Mouse (Mus musculus) CH12.LX (cell line): ENCODE data around the gene Gpr176. TPM values are rescaled to one million over a fixed set of nuclear protein-coding genes. Genes with fewer than 3 reads are reported as not detected.

Experiments
- DNase-seq: peaks from one replicate; pipeline ENCODE4 v3.0.0-alpha.2; 2013; ENCODE audit errors: extremely low read depth
- H3K27ac ChIP-seq: 2 replicates; pipeline ENCODE4 v1.5.1; 2012; ENCODE audit warnings: low read depth, mild to moderate bottlenecking, control low read depth, moderate library complexity; ENCODE audit not compliant: insufficient read depth
- H3K27me3 ChIP-seq: replicated peaks from 2 replicates; pipeline ENCODE3; 2012; ENCODE audit warnings: inconsistent platforms
- H3K36me3 ChIP-seq, 2 experiments: replicated peaks in 1 of 2; 2 replicates each; pipeline versions ENCODE3 to v1.6.1; 2012; ENCODE audit warnings: inconsistent platforms in 1 of 2, low read length in 1 of 2, mild to moderate bottlenecking in 1 of 2, mixed read lengths in 1 of 2, moderate library complexity in 1 of 2; ENCODE audit not compliant: control insufficient read depth in 1 of 2, insufficient read depth in 1 of 2
- H3K4me1 ChIP-seq, 2 experiments: 2 replicates each; pipeline ENCODE4 v1.6.1; 2012; ENCODE audit warnings: inconsistent platforms in 1 of 2, moderate library complexity in 1 of 2; ENCODE audit not compliant: insufficient read depth in 2 of 2, control insufficient read depth in 1 of 2
- H3K4me2 ChIP-seq: 2 replicates; pipeline ENCODE4 v1.6.1; 2012; ENCODE audit warnings: low read depth, mild to moderate bottlenecking, control low read depth; ENCODE audit not compliant: poor library complexity, insufficient read depth, severe bottlenecking
- H3K4me3 ChIP-seq, 3 experiments: fragments of 150-350 bp in 1 of 3; sonication (generic) in 1 of 3; replicated peaks in 1 of 3; 2 replicates each; pipeline versions ENCODE3 to v1.5.1; 2011 to 2012; ENCODE audit warnings: low read depth in 2 of 3, low read length in 2 of 3, mild to moderate bottlenecking in 2 of 3, moderate library complexity in 2 of 3, control low read depth in 1 of 3, improper control_type of control experiment in 1 of 3, inconsistent platforms in 1 of 3, mixed read lengths in 1 of 3; ENCODE audit not compliant: poor library complexity in 1 of 3
- H3K79me2 ChIP-seq: replicated peaks from 2 replicates; pipeline ENCODE4 v1.6.1; 2012; ENCODE audit warnings: mild to moderate bottlenecking, moderate library complexity; ENCODE audit not compliant: control insufficient read depth, poor library complexity, insufficient read depth, severe bottlenecking; ENCODE audit errors: extremely low read depth
- H3K9ac ChIP-seq: 2 replicates; pipeline ENCODE4 v1.6.1; 2012; ENCODE audit warnings: low read depth, mild to moderate bottlenecking, control low read depth, moderate library complexity; ENCODE audit not compliant: insufficient read depth
- H3K9me3 ChIP-seq: replicated peaks from 2 replicates; pipeline ENCODE3; 2012; ENCODE audit warnings: low read length, inconsistent platforms, mixed read lengths
- CHD1 ChIP-seq: IDR thresholded peaks from 2 replicates; pipeline ENCODE4 v1.6.1; 2012; ENCODE audit warnings: low read depth, low read length, improper control_type of control experiment, inconsistent platforms
- CHD2 ChIP-seq: IDR thresholded peaks from 2 replicates; pipeline ENCODE4 v1.6.1; 2011; ENCODE audit warnings: low read length, improper control_type of control experiment
- E2F4 ChIP-seq: IDR thresholded peaks from 2 replicates; pipeline ENCODE4 v1.6.1; 2011; ENCODE audit warnings: low read depth, low read length, improper control_type of control experiment; ENCODE audit not compliant: insufficient replicate concordance
- ETS1 ChIP-seq: conservative IDR thresholded peaks from 2 replicates; pipeline ENCODE4 v1.6.1; 2012; ENCODE audit warnings: low read depth, mild to moderate bottlenecking, inconsistent platforms, low read length, improper control_type of control experiment, moderate library complexity
- KAT2A ChIP-seq: IDR thresholded peaks from 2 replicates; pipeline ENCODE4 v1.6.1; 2012; ENCODE audit warnings: low read length, improper control_type of control experiment, inconsistent platforms; ENCODE audit not compliant: insufficient replicate concordance
- MAX ChIP-seq: IDR thresholded peaks from 2 replicates; pipeline ENCODE4 v1.6.1; 2011; ENCODE audit warnings: low read length, improper control_type of control experiment
- MAZ ChIP-seq: IDR thresholded peaks from 2 replicates; pipeline ENCODE4 v1.6.1; 2012; ENCODE audit warnings: low read depth, mild to moderate bottlenecking, inconsistent platforms, low read length, improper control_type of control experiment, moderate library complexity
- MEF2A ChIP-seq: IDR thresholded peaks from 2 replicates; pipeline ENCODE4 v1.6.1; 2014; ENCODE audit warnings: low read depth, mild to moderate bottlenecking, inconsistent platforms, low read length, improper control_type of control experiment, borderline replicate concordance
- NRF1 ChIP-seq: IDR thresholded peaks from 2 replicates; pipeline ENCODE4 v1.6.1; 2014; ENCODE audit warnings: low read depth, mild to moderate bottlenecking, inconsistent platforms, low read length, improper control_type of control experiment, moderate library complexity
- PAX5 ChIP-seq: IDR thresholded peaks from 2 replicates; pipeline ENCODE4 v1.6.1; 2012; ENCODE audit warnings: low read length, inconsistent platforms, mixed read lengths
- POLR2AphosphoS2 ChIP-seq: IDR thresholded peaks from 2 replicates; pipeline ENCODE4 v1.6.1; 2011; ENCODE audit warnings: low read depth, low read length, improper control_type of control experiment
- SIN3A ChIP-seq: IDR thresholded peaks from 2 replicates; pipeline ENCODE4 v1.6.1; 2012; ENCODE audit warnings: low read length, improper control_type of control experiment, inconsistent platforms
- SMC3 ChIP-seq: IDR thresholded peaks from 2 replicates; pipeline ENCODE4 v1.6.1; 2011; ENCODE audit warnings: low read depth, low read length, improper control_type of control experiment
- UBTF ChIP-seq: IDR thresholded peaks from 2 replicates; pipeline ENCODE4 v1.6.1; 2012; ENCODE audit warnings: low read depth, mild to moderate bottlenecking, inconsistent platforms, low read length, improper control_type of control experiment, moderate library complexity
- ZMIZ1 ChIP-seq: IDR thresholded peaks from 2 replicates; pipeline ENCODE4 v1.6.1; 2012; ENCODE audit warnings: low read depth, mild to moderate bottlenecking, inconsistent platforms, low read length, improper control_type of control experiment
- ZNF384 ChIP-seq: IDR thresholded peaks from 2 replicates; pipeline ENCODE4 v1.6.1; 2012; ENCODE audit warnings: low read depth, low read length, improper control_type of control experiment, inconsistent platforms
- dilution Hi-C: fragments of 300-500 bp; cut with MboI; formaldehyde crosslinking; loops from 2 replicates; pipeline ENCODE4 v1.14.3; 2020; ENCODE audit warnings: low sequenced_read_pairs; ENCODE audit not compliant: extremely low pct_unique_long_range_greater_than_20kb, extremely low pct_ligation_motif_present
- in situ Hi-C: fragments of 300-500 bp; cut with MboI; formaldehyde crosslinking; loops from 3 replicates; pipeline ENCODE4 v1.14.3; 2019; ENCODE audit warnings: low sequenced_read_pairs, low pct_ligation_motif_present, low pct_unique_long_range_greater_than_20kb, mixed read lengths
- polyA plus RNA-seq: library from polyadenylated mRNA; unstranded; fragments of >175 nt; gene quantifications from 2 replicates; pipeline ENCODE4 v1.2.1, GENCODE M21; 2012; ENCODE audit warnings: low read depth; ENCODE audit not compliant: insufficient read length
- total RNA-seq, 2 experiments: library from RNA; depleted of rRNA; stranded (reverse); fragments of 300-350 nt in 1 of 2; fragments of >200 nt in 1 of 2; gene quantifications; 2 replicates each; pipeline ENCODE4 v1.2.3; 2012 to 2014

Gene Gpr176
- total and polyA plus RNA-seq, 3 experiments: not detected

- Histone ChIP-seq H3K9ac (no peak overlapping the region), H3K79me2 (no peaks in the 10 kb centered on the region), H3K4me1 (no peaks in the 10 kb centered on the region), H3K4me2 (no peak overlapping the region), H3K27me3 (no peaks in the 10 kb centered on the region), H3K4me3 (no peak overlapping the region), H3K36me3 (peaks cover 43 to 85% of the 10 kb centered on the region in 2 experiments), H3K9me3 (no peaks in the 10 kb centered on the region), H3K27ac (no peak overlapping the region)
- TF ChIP-seq KAT2A: no peak
- no peak for TF ChIP-seq PAX5
- TF ChIP-seq ZMIZ1: no peak
- no peak for TF ChIP-seq CHD1
- TF ChIP-seq MAX: no peak
- TF ChIP-seq UBTF: no peak
- TF ChIP-seq POLR2AphosphoS2: no peak
- TF ChIP-seq SIN3A: no peak
- TF ChIP-seq E2F4: no peak
- no peak for TF ChIP-seq MEF2A
- TF ChIP-seq NRF1: no peak
- no peak for TF ChIP-seq SMC3
- TF ChIP-seq MAZ: no peak
- in situ Hi-C loops: no loop called here
- DNase-seq: no peak
- dilution Hi-C loops: no loop called here
Observed at GRCm38 (mm10) chr2:118421951-118422350, 48.7 kb upstream of the Gpr176 start.

GRCm38 (mm10) chr2:118418076-118418475 is 44.9 kb upstream of the Gpr176 start:
- Histone ChIP-seq H3K79me2 (no peaks in the 10 kb centered on the region), H3K27me3 (no peaks in the 10 kb centered on the region), H3K36me3 (peaks cover 52 to 88% of the 10 kb centered on the region in 2 experiments), H3K9me3 (no peaks in the 10 kb centered on the region), H3K4me1 (no peaks in the 10 kb centered on the region), H3K27ac (no peak overlapping the region), H3K9ac (no peak overlapping the region), H3K4me3 (no peak overlapping the region), H3K4me2 (no peak overlapping the region)
- DNase-seq: no peak
- in situ Hi-C loops (no loop called here), dilution Hi-C loops (no loop called here)
- no peak for TF ChIP-seq ZNF384
- TF ChIP-seq ETS1: no peak
- no peak for TF ChIP-seq CHD2
